Mouse (Mus musculus): ENCODE data around the gene Ddah1.

The Ddah1 gene

GRCm38 (mm10) chr3:145817276-145817675 is 58.8 kb downstream of the Ddah1 start:
- no peak for DNase-seq (ENCODE audit: low read depth)

- DNase-seq (ENCODE audit: low read depth): no peak
Measured at GRCm38 (mm10) chr3:145820439-145820838, 62.0 kb downstream of the Ddah1 start.

- no peak for DNase-seq (ENCODE audit: low read depth)
Measured at GRCm38 (mm10) chr3:145820938-145821337, 62.5 kb downstream of the Ddah1 start.

- no peak for DNase-seq (ENCODE audit: low read depth)
Measured at GRCm38 (mm10) chr3:145822201-145822600, 63.7 kb downstream of the Ddah1 start.

GRCm38 (mm10) chr3:145823661-145824060 is 65.2 kb downstream of the Ddah1 start:
- no peak for DNase-seq (ENCODE audit: low read depth)

- no peak for DNase-seq (ENCODE audit: low read depth)
Measured at GRCm38 (mm10) chr3:145825416-145826055, 67.1 kb downstream of the Ddah1 start.

GRCm38 (mm10) chr3:145827191-145828045 is 68.9 kb downstream of the Ddah1 start:
- no peak for DNase-seq (ENCODE audit: low read depth)

GRCm38 (mm10) chr3:145828906-145829305 is 70.4 kb downstream of the Ddah1 start:
- DNase-seq (ENCODE audit: low read depth): no peak

GRCm38 (mm10) chr3:145833948-145834538 is 75.6 kb downstream of the Ddah1 start:
- DNase-seq (ENCODE audit: low read depth): no peak

- DNase-seq (ENCODE audit: low read depth): no peak
Measured at GRCm38 (mm10) chr3:145838281-145838680, 79.8 kb downstream of the Ddah1 start.

- no peak for DNase-seq (ENCODE audit: low read depth)
Measured at GRCm38 (mm10) chr3:145841961-145842710, 83.7 kb downstream of the Ddah1 start.

- DNase-seq (ENCODE audit: low read depth): no peak
Measured at GRCm38 (mm10) chr3:145843836-145844235, 85.4 kb downstream of the Ddah1 start.

GRCm38 (mm10) chr3:145844891-145845290 is 86.4 kb downstream of the Ddah1 start:
- no peak for DNase-seq (ENCODE audit: low read depth)

GRCm38 (mm10) chr3:145846255-145846654 is 87.8 kb downstream of the Ddah1 start:
- no peak for DNase-seq (ENCODE audit: low read depth)

GRCm38 (mm10) chr3:145852041-145852440 is 93.6 kb downstream of the Ddah1 start:
- DNase-seq (ENCODE audit: low read depth): no peak

- no peak for DNase-seq (ENCODE audit: low read depth)
Measured at GRCm38 (mm10) chr3:145852800-145853199, 94.3 kb downstream of the Ddah1 start.

GRCm38 (mm10) chr3:145853713-145854112 is 95.2 kb downstream of the Ddah1 start:
- no peak for DNase-seq (ENCODE audit: low read depth)

- no peak for DNase-seq (ENCODE audit: low read depth)
Measured at GRCm38 (mm10) chr3:145854427-145854826, 96.0 kb downstream of the Ddah1 start.

GRCm38 (mm10) chr3:145855299-145855698 is 96.8 kb downstream of the Ddah1 start:
- DNase-seq (ENCODE audit: low read depth): no peak

GRCm38 (mm10) chr3:145858388-145858787 is 99.9 kb downstream of the Ddah1 start:
- no peak for DNase-seq (ENCODE audit: low read depth)

- no peak for DNase-seq (ENCODE audit: low read depth)
Measured at GRCm38 (mm10) chr3:145862521-145862920, 104.0 kb downstream of the Ddah1 start.

- DNase-seq (ENCODE audit: low read depth): no peak
Measured at GRCm38 (mm10) chr3:145864033-145864712, 105.7 kb downstream of the Ddah1 start.

Data from induced T-regulatory cell, adult 2 months (primary cell).